Mouse (Mus musculus) C2C12 (cell line): ENCODE measurements around the gene Arid3a.

Experiments
- CEBPB ChIP-seq: IDR thresholded peaks from one replicate; pipeline ENCODE4 v1.6.1; 2011; ENCODE audit warnings: low read depth, mild to moderate bottlenecking, control low read depth, moderate library complexity
- CTCF ChIP-seq: IDR thresholded peaks from one replicate; pipeline ENCODE4 v1.5.1; 2011; ENCODE audit not compliant: control insufficient read depth, insufficient read depth, insufficient read length
- MAX ChIP-seq: IDR thresholded peaks from one replicate; pipeline ENCODE4 v1.6.1; 2011; ENCODE audit warnings: mild to moderate bottlenecking, control low read depth
- MYOD1 ChIP-seq: IDR thresholded peaks from one replicate; pipeline ENCODE4 v1.6.1; 2011; ENCODE audit warnings: low read depth; ENCODE audit not compliant: control insufficient read depth, insufficient read length
- MYOG ChIP-seq: IDR thresholded peaks from one replicate; pipeline ENCODE4 v1.6.1; 2011; ENCODE audit not compliant: control insufficient read depth, insufficient read length; ENCODE audit errors: extremely low read depth
- USF1 ChIP-seq: IDR thresholded peaks from one replicate; pipeline ENCODE4 v1.6.1; 2011; ENCODE audit warnings: low read depth, mild to moderate bottlenecking, control low read depth, moderate library complexity

- TF ChIP-seq CTCF (no peak), MYOD1 (no peak), USF1 (no peak), CEBPB (no peak), MAX (no peak), MYOG (no peak)
These were observed 9.6 kb downstream of the Arid3a start for GRCm38 (mm10) chr10:79936284-79936910.
